Mouse (Mus musculus) lung, embryonic 16.5 days (tissue): ENCODE results near the gene Pard3. TPM values are rescaled to one million over a fixed set of nuclear protein-coding genes. Genes with fewer than 3 reads are reported as not detected.

ENCODE experiments used
- ATAC-seq: fragments of 200-750 bp; cut with Nextera tagmentation; 2 replicates; pipeline ENCODE4 v1.8.0; 2017; ENCODE audit warnings: low read depth, mild to moderate bottlenecking, moderate library complexity
- H3K27ac ChIP-seq: fragments of 300-500 bp; sonication (generic); 2 replicates; pipeline ENCODE4 v1.5.1; 2014; ENCODE audit warnings: mild to moderate bottlenecking, control low read depth, low read length
- H3K27me3 ChIP-seq: fragments of 300-500 bp; sonication (generic); 2 replicates; pipeline ENCODE4 v1.6.1; 2014; ENCODE audit warnings: low read depth, low read length, mixed read lengths; ENCODE audit not compliant: control insufficient read depth, insufficient read depth
- H3K36me3 ChIP-seq: fragments of 300-500 bp; sonication (generic); 2 replicates; pipeline ENCODE4 v1.6.1; 2014; ENCODE audit warnings: low read length; ENCODE audit not compliant: control insufficient read depth, insufficient read depth
- H3K4me1 ChIP-seq: fragments of 300-500 bp; sonication (generic); replicated peaks from 2 replicates; pipeline ENCODE4 v1.6.1; 2014; ENCODE audit warnings: low read length, mixed read lengths; ENCODE audit not compliant: control insufficient read depth, insufficient read depth
- H3K4me2 ChIP-seq: fragments of 300-500 bp; sonication (generic); 2 replicates; pipeline ENCODE4 v1.6.1; 2014; ENCODE audit warnings: low read depth, low read length, control low read depth
- H3K4me3 ChIP-seq: fragments of 300-500 bp; sonication (generic); 2 replicates; pipeline ENCODE4 v1.5.1; 2014; ENCODE audit warnings: mild to moderate bottlenecking, low read length, control low read depth
- H3K9ac ChIP-seq: fragments of 300-500 bp; sonication (generic); 2 replicates; pipeline ENCODE4 v1.6.1; 2014; ENCODE audit warnings: low read length, control low read depth
- H3K9me3 ChIP-seq: fragments of 300-500 bp; sonication (generic); 2 replicates; pipeline ENCODE4 v1.6.1; 2016; ENCODE audit warnings: low read length; ENCODE audit not compliant: control insufficient read depth
- WGBS: fragments of 180-500 bp; shearing (Covaris S2); extraction: QIAGEN DNeasy Blood & Tissue Kit; methylation state at CpG from one replicate; pipeline ENCODE4 v1.1.7; 2014; 5-methylcytosine and 5-hydroxymethylcytosine counted together
- polyA plus RNA-seq: library from polyadenylated mRNA; unstranded; fragments of >200 nt; fragmentation: Nextera tagmentation; extraction: Ambion mirVana; gene quantifications from 2 replicates; pipeline ENCODE4 v1.2.1, GENCODE M21; 2015

Pard3 gene
- polyA plus RNA-seq, 1 experiment from 2014 or later: 19.0 TPM

- Histone ChIP-seq H3K4me2 (peak overlapping the region; percentile 37), H3K4me1 (no peaks in the 10 kb centered on the region), H3K27me3 (no peaks in the 10 kb centered on the region), H3K9me3 (no peaks in the 10 kb centered on the region), H3K36me3 (no peaks in the 10 kb centered on the region), H3K9ac (0 out of 2 replicates have a peak overlapping the region, but pooled peaks have one; percentile 5), H3K27ac (no peak overlapping the region), H3K4me3 (peak overlapping the region; percentile 19)
- no peak for ATAC-seq
- 63% methylated on average over 13 of the region's 13 CpGs for WGBS
Measured at GRCm38 (mm10) chr8:127499720-127500114, 436.0 kb downstream of the Pard3 start.

GRCm38 (mm10) chr8:127500206-127500605, 436.5 kb downstream of the Pard3 start:
- H3K27me3 ChIP-seq: no peaks in the 10 kb centered on the region
- H3K4me3 ChIP-seq: peak overlapping the region; percentile 19
- no peak overlapping the region for H3K27ac ChIP-seq
- no peak for ATAC-seq
- H3K9ac ChIP-seq: 0 out of 2 replicates have a peak overlapping the region, but pooled peaks have one; percentile 5
- H3K4me2 ChIP-seq: peak overlapping the region; percentile 37
- no peaks in the 10 kb centered on the region for H3K4me1 ChIP-seq
- no peaks in the 10 kb centered on the region for H3K36me3 ChIP-seq
- WGBS: 18% methylated on average over 7 of the region's 7 CpGs
- H3K9me3 ChIP-seq: no peaks in the 10 kb centered on the region

GRCm38 (mm10) chr8:127501756-127502155, 438.1 kb downstream of the Pard3 start:
- Histone ChIP-seq H3K27me3 (no peaks in the 10 kb centered on the region), H3K36me3 (no peaks in the 10 kb centered on the region), H3K27ac (no peak overlapping the region), H3K9me3 (no peaks in the 10 kb centered on the region), H3K4me3 (no peak overlapping the region), H3K4me2 (no peak overlapping the region), H3K9ac (no peak overlapping the region), H3K4me1 (no peaks in the 10 kb centered on the region)
- 88% methylated on average over 1 of the region's 1 CpGs for WGBS
- ATAC-seq: no peak

- WGBS: 38% methylated on average over 1 of the region's 1 CpGs
Measured at GRCm38 (mm10) chr8:127505286-127505685, 441.6 kb downstream of the Pard3 start.

GRCm38 (mm10) chr8:127506336-127506735, 442.6 kb downstream of the Pard3 start:
- H3K4me1 ChIP-seq: no peaks in the 10 kb centered on the region
- H3K27ac ChIP-seq: no peak overlapping the region
- H3K9ac ChIP-seq: no peak overlapping the region
- no peak overlapping the region for H3K4me2 ChIP-seq
- ATAC-seq: no peak
- WGBS: 88% methylated on average over 1 of the region's 1 CpGs
- no peaks in the 10 kb centered on the region for H3K27me3 ChIP-seq
- H3K4me3 ChIP-seq: no peak overlapping the region
- H3K36me3 ChIP-seq: no peaks in the 10 kb centered on the region
- H3K9me3 ChIP-seq: no peaks in the 10 kb centered on the region

More at GRCm38 (mm10) chr8:127505286-127505685, 441.6 kb downstream of the Pard3 start:
- Histone ChIP-seq H3K27ac (no peak overlapping the region), H3K4me2 (no peak overlapping the region), H3K4me3 (no peak overlapping the region), H3K9me3 (no peaks in the 10 kb centered on the region), H3K9ac (no peak overlapping the region), H3K36me3 (no peaks in the 10 kb centered on the region), H3K4me1 (no peaks in the 10 kb centered on the region), H3K27me3 (no peaks in the 10 kb centered on the region)
- no peak for ATAC-seq

GRCm38 (mm10) chr8:127511341-127511740, 447.6 kb downstream of the Pard3 start:
- no peak overlapping the region for H3K4me3 ChIP-seq
- ATAC-seq: no peak
- no peak overlapping the region for H3K27ac ChIP-seq
- H3K9ac ChIP-seq: no peak overlapping the region
- H3K27me3 ChIP-seq: no peaks in the 10 kb centered on the region
- no peaks in the 10 kb centered on the region for H3K9me3 ChIP-seq
- no peak overlapping the region for H3K4me2 ChIP-seq
- H3K4me1 ChIP-seq: peaks cover 5% of the 10 kb centered on the region; the same call in 1 of the 2 replicates
- 88% methylated on average over 1 of the region's 1 CpGs for WGBS
- no peaks in the 10 kb centered on the region for H3K36me3 ChIP-seq

- Histone ChIP-seq H3K9ac (no peak overlapping the region), H3K27ac (no peak overlapping the region), H3K4me3 (no peak overlapping the region), H3K9me3 (no peaks in the 10 kb centered on the region), H3K27me3 (no peaks in the 10 kb centered on the region), H3K36me3 (no peaks in the 10 kb centered on the region), H3K4me2 (no peak overlapping the region), H3K4me1 (peaks cover 5% of the 10 kb centered on the region; the same call in 1 of the 2 replicates)
- ATAC-seq: no peak
- WGBS: 51% methylated on average over 1 of the region's 1 CpGs
Measured at GRCm38 (mm10) chr8:127512001-127512573, 448.4 kb downstream of the Pard3 start.

- ATAC-seq: no peak
- Histone ChIP-seq H3K27ac (no peak overlapping the region), H3K9ac (no peak overlapping the region), H3K9me3 (no peaks in the 10 kb centered on the region), H3K27me3 (no peaks in the 10 kb centered on the region), H3K4me1 (peaks cover 5% of the 10 kb centered on the region; the same call in 1 of the 2 replicates), H3K4me3 (no peak overlapping the region), H3K4me2 (no peak overlapping the region), H3K36me3 (no peaks in the 10 kb centered on the region)
- 53% methylated on average over 4 of the region's 4 CpGs for WGBS
Measured at GRCm38 (mm10) chr8:127512580-127512979, 448.9 kb downstream of the Pard3 start.

- no peaks in the 10 kb centered on the region for H3K36me3 ChIP-seq
- no peaks in the 10 kb centered on the region for H3K27me3 ChIP-seq
- 54% methylated on average over 7 of the region's 7 CpGs for WGBS
- no peak for ATAC-seq
- H3K4me1 ChIP-seq: peaks cover 5% of the 10 kb centered on the region; the same call in 1 of the 2 replicates
- no peak overlapping the region for H3K27ac ChIP-seq
- no peak overlapping the region for H3K9ac ChIP-seq
- H3K9me3 ChIP-seq: no peaks in the 10 kb centered on the region
- H3K4me3 ChIP-seq: no peak overlapping the region
- no peak overlapping the region for H3K4me2 ChIP-seq
Measured at GRCm38 (mm10) chr8:127514810-127515735, 451.4 kb downstream of the Pard3 start.
